Mouse (Mus musculus): ENCODE measurements at regions not wholly inside any gene's neighbourhood (a gene's known extent, or its start where the extent isn't known, plus 50 kb on each side); places are given as distances from the start of the nearest gene placed in this dataset.

DNA sequence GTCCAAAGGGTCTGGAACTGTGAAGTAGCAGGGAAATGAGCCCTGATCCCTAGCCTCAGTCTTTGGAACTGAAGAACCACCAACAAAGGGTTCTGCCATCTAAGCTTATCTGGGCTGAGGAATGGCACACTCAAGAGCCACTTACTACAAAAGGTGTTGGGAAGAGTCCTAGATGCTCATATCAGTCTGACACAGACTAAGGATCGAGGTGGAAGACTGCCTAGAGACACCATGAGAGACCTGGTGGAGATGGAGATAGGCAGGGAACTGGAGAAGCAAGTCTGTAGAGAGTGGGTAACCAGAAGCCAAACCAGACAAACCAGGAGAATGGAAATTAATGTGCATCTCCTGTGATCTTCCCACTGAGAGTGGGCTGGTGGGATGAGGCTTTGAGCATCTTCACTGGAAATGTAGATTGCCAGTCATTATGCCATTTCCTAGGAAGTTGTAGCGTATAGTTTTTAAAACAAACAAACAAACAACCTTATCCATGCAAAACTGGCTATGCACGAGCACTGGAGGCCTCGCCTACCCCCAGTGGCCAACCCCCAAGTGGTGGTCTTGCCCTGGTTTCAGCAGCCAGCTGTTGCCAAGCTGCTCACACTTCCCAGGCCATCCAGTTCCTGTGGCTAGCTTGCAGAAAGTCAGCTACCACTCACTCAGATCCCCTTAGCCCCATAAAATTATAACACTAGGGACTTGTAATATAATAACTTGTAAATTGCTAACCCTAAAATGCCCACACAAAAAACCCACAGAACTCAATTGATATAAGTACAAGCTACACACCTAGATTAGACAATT is 136.2 kb upstream of the Meis1 start:
- no peak for TF ChIP-seq CTCF (IDR thresholded peaks at IDR 0.05; ENCODE audit: extremely low read depth, insufficient read depth, low read length)
- TF ChIP-seq POLR2A (IDR thresholded peaks at IDR 0.05; ENCODE audit: extremely low read depth, insufficient read depth, low read length): no peak

Data from cortical plate, adult 2 months (tissue).